Mouse (Mus musculus): ENCODE data around the gene Ezr. TPM values are rescaled to one million over a fixed set of nuclear protein-coding genes. Genes with fewer than 3 reads are reported as not detected.
"Not testable (repeated sequence)": the region's sequence is repeated elsewhere in the genome, so short reads cannot be mapped to it uniquely, and the experiment has no call there.

Ezr gene
- total and polyA plus RNA-seq, 3 experiments, result 56.8 to 315 (median 99.9) TPM

DNA sequence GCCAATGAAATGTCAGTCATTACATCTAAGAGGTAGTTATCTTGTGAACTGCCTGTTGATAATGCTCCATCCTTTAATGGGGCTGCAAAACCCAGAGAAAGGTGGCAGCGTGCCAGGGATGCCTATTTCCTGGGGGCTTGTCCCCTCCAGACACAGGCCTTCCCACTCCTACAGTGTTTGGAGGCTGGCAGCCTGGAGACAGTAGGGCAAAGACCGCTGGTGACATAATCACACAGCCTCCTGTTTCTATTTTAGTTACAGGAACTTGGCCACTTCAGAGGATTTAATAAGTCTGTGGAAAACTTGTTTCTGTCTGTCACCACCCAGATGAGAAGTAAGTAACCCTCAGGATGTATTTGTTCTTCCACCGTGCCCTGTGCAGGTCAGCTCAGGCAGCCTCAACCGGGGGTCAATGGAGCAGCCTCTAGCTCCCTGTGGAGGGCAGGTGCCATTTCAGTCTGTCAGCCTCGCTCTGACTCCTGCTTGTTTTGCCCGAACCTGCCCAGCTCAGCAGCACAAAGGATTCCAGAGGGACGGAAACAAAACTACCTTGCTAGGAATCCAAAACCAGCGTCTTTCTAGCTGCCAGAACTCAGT is 79.9 kb downstream of the Ezr start:
- not testable (repeated sequence) for H3K4me1 ChIP-seq (ENCODE audit: insufficient read depth, low read depth, low read length); H3K9me3 ChIP-seq (replicated peaks); ATAC-seq (ENCODE audit: extremely low read depth, insufficient number of reproducible peaks, low FRiP score, poor library complexity, severe bottlenecking); H3K27me3 ChIP-seq (ENCODE audit: insufficient read depth, low read length); H3K36me3 ChIP-seq (replicated peaks); DNase-seq (ENCODE audit: low spot score); H3K4me3 ChIP-seq (ENCODE audit: low read depth, low read length)

DNA sequence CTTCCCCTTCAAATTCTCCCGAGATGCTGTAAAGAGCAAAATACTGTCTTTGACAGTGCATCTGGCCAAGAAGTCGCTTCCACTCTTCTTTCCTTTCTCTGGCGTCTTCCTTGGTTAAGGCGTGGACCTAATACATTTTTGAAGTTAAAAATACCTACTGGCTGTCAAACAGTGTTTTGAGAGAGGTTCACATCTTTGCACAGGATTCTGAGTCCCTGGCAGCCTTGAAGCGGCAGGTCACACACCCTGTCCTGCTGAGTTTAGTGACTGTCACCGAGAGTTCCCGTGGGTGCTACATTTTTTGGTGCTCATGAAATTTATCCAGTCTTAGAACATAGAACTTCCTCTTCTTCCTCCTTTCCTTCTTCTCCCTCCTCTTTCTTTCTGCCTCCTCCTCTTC is 82.5 kb downstream of the Ezr start:
- not testable (repeated sequence) for ATAC-seq (ENCODE audit: extremely low read depth, insufficient number of reproducible peaks, low FRiP score, poor library complexity, severe bottlenecking)

DNA sequence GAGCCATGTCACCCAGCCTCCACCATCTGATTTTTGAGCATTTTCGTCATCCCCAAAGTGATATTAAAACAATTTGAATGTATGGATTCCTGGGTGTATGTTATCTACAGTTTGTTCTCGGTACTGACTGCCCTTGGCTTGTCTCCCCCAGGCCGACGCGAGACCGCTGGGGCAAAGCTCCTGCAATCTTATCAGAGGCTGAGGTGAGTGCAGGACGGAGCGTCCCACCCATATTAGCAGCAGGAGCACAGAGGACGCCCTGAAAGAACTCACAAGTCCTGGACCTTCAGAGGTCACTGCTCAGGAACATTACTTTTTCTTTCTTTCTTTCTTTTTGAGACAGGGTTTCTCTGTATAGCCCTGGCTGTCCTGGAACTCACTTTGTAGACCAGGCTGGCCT is 83.1 kb downstream of the Ezr start:
- not testable (repeated sequence) for H3K27me3 ChIP-seq (ENCODE audit: insufficient read depth, low read length); H3K4me3 ChIP-seq (ENCODE audit: low read depth, low read length); H3K4me1 ChIP-seq (ENCODE audit: insufficient read depth, low read depth, low read length); ATAC-seq (ENCODE audit: extremely low read depth, insufficient number of reproducible peaks, low FRiP score, poor library complexity, severe bottlenecking); H3K9me3 ChIP-seq (replicated peaks); DNase-seq (ENCODE audit: low spot score); H3K36me3 ChIP-seq (replicated peaks)

More for the DNA sequence above, 82.5 kb downstream of the Ezr start:
- not testable (repeated sequence) for H3K4me1 ChIP-seq (ENCODE audit: insufficient read depth, low read depth, low read length); H3K4me3 ChIP-seq (ENCODE audit: low read depth, low read length); H3K36me3 ChIP-seq (replicated peaks); H3K27me3 ChIP-seq (ENCODE audit: insufficient read depth, low read length); DNase-seq (ENCODE audit: low spot score); H3K9me3 ChIP-seq (replicated peaks)

DNA sequence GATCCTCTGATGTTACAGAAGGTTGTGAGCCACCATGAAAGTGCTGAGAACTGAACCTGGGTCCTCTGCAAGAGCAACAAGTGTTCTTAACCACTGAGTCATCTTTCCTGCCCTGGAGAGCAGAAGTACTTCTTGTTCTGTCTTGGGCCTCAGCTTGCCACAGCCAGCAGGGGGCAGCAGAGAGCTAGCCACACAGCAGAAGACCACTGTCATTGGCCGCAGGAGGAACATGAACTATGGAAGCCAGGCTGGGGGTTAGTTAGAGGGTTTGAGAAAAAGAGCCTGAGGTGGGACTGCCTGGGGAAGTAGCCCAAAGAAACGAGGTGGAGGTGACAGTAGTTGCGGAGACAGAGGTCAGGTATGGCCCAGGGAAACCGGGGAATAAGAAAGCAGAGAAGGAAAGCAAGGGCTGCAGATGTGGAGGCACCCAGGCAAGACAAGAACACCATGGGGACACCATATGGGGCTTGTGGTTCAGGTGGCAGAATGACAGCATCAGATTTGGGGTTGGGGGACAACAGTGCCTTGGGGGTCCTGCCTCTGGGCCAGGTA is 85.3 kb downstream of the Ezr start:
- not testable (repeated sequence) for H3K36me3 ChIP-seq (replicated peaks); H3K27me3 ChIP-seq (ENCODE audit: insufficient read depth, low read length); H3K4me1 ChIP-seq (ENCODE audit: insufficient read depth, low read depth, low read length); H3K4me3 ChIP-seq (ENCODE audit: low read depth, low read length); DNase-seq (ENCODE audit: low spot score); H3K9me3 ChIP-seq (replicated peaks)
- TF ChIP-seq CTCF (IDR thresholded peaks at IDR 0.05; ENCODE audit: low read depth, low read length), result 0 out of 2 replicates have a peak, but pooled peaks have one; percentile 13
- peak; percentile 78 for ATAC-seq (ENCODE audit: extremely low read depth, insufficient number of reproducible peaks, low FRiP score, poor library complexity, severe bottlenecking)

DNA sequence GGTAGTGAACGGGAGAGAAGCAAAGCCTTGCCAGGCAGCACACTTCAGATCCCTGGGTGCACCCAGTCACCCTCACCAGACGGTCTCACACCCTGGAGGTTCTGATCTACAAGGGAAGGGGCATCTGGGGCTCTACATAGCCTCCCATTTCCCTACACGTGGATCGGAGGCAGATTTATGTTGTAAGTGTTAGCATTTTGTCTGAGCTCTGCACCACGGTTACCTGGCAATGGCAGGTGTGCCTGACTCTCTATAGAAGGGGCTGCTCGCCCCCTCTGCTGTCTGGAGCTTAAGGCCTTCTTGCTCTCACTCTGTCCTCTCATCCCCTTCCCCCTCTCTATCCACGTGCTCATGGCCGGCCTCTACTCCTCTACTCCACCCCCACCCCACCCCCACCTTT is 86.1 kb downstream of the Ezr start:
- not testable (repeated sequence) for DNase-seq (ENCODE audit: low spot score); H3K36me3 ChIP-seq (replicated peaks); ATAC-seq (ENCODE audit: extremely low read depth, insufficient number of reproducible peaks, low FRiP score, poor library complexity, severe bottlenecking); H3K9me3 ChIP-seq (replicated peaks); H3K4me1 ChIP-seq (ENCODE audit: insufficient read depth, low read depth, low read length); H3K27me3 ChIP-seq (ENCODE audit: insufficient read depth, low read length); H3K4me3 ChIP-seq (ENCODE audit: low read depth, low read length)

DNA sequence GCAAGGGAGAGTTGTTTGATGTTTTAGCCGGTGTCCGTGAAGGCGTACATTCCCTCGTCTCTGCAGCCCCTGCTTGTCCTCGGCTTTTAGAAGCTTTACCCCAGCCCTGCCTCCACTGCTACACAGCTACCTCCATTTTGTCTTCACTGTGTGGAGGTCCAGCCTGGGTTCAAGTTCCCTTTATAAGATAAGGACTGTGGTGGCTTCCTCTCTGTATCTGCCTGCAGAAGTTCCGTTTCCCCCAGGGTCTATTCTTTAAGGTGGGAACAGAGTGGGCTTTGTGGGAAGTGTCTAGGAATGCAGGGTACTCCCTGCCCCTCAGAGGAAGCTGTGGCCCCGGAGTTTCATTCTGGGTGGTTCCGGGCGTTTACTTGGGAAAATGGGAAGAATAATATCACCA is 86.9 kb downstream of the Ezr start:
- H3K9me3 ChIP-seq (replicated peaks); H3K36me3 ChIP-seq (replicated peaks); H3K4me3 ChIP-seq (ENCODE audit: low read depth, low read length); H3K27me3 ChIP-seq (ENCODE audit: insufficient read depth, low read length); ATAC-seq (ENCODE audit: extremely low read depth, insufficient number of reproducible peaks, low FRiP score, poor library complexity, severe bottlenecking); DNase-seq (ENCODE audit: low spot score); H3K4me1 ChIP-seq (ENCODE audit: insufficient read depth, low read depth, low read length): not testable (repeated sequence)

DNA sequence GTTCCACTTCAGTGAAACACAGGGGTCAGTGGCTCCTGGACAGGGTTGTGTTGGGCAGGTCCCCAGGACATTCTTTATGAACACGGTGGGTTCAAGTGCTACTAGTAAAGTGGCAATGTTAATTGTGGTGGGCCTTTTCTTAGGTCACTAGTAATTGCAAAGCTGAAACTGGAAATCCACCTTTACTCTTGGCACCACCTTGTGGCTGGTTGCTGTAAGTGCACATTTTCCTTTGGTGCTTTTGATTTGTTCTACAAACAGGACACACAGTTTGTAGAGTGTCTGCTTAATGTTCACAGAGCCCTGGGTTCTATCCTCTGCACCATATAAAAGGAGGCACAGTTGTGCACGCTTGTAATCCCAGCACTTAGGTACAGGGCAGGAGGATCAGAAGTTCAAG is 91.0 kb downstream of the Ezr start:
- H3K36me3 ChIP-seq (replicated peaks); H3K4me3 ChIP-seq (ENCODE audit: low read depth, low read length); H3K27me3 ChIP-seq (ENCODE audit: insufficient read depth, low read length); DNase-seq (ENCODE audit: low spot score); H3K9me3 ChIP-seq (replicated peaks); H3K4me1 ChIP-seq (ENCODE audit: insufficient read depth, low read depth, low read length): not testable (repeated sequence)
- TF ChIP-seq CTCF (IDR thresholded peaks at IDR 0.05; ENCODE audit: low read depth, low read length), result peak; percentile 38; the same call in 1 of the 2 replicates
- peak; percentile 15; the same call in 1 of the 2 replicates for ATAC-seq (ENCODE audit: extremely low read depth, insufficient number of reproducible peaks, low FRiP score, poor library complexity, severe bottlenecking)

DNA sequence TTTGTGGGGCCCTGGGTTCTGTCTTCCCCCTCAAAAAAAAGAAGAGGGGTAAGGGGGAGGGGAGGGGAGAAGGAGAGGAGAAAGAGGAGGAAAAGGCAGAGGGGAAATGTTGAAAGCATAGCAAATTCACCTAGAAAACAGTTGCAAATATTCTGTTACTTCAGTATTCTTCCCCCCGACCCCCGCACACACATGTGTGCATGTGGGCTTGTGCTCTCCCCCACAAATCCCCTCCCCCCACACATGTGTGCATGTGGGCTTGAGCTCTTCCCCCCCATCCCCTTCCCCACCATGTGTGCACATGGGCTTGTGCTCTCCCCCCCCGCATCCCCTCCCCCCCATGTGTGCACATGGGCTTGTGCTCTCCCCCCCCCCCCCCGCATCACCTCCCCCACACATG is 93.2 kb downstream of the Ezr start:
- not testable (repeated sequence) for H3K4me3 ChIP-seq (ENCODE audit: low read depth, low read length); DNase-seq (ENCODE audit: low spot score)

More for the DNA sequence above, 93.2 kb downstream of the Ezr start:
- H3K4me1 ChIP-seq (ENCODE audit: insufficient read depth, low read depth, low read length); H3K9me3 ChIP-seq (replicated peaks); H3K36me3 ChIP-seq (replicated peaks); ATAC-seq (ENCODE audit: extremely low read depth, insufficient number of reproducible peaks, low FRiP score, poor library complexity, severe bottlenecking); H3K27me3 ChIP-seq (ENCODE audit: insufficient read depth, low read length): not testable (repeated sequence)

Other genes with a start within 250 kb of the Ezr start
- gene Dynlt1c, start 181.1 kb downstream of the Ezr start, total RNA-seq (2014; fragmentation: Nextera tagmentation), result 28.3 and 36.5 TPM in 2 replicates
- 21.5 and 27.6 TPM in 2 replicates for gene Dynlt1c, start 181.1 kb downstream of the Ezr start, total RNA-seq (2017)
- 0.75 and 1.7 TPM in 2 replicates for gene Dynlt1c, start 181.1 kb downstream of the Ezr start, polyA plus RNA-seq (2012)
- 44.3 and 45.3 TPM in 2 replicates for gene Dynlt1f, start 126.9 kb downstream of the Ezr start, total RNA-seq (2014; fragmentation: Nextera tagmentation)
- gene Dynlt1f, start 126.9 kb downstream of the Ezr start, total RNA-seq (2017), result 98.6 and 124 TPM in 2 replicates
- gene Dynlt1f, start 126.9 kb downstream of the Ezr start, polyA plus RNA-seq (2012), result 4.2 and 5.7 TPM in 2 replicates
- not detected in 2 replicates for gene Sytl3, start 123.7 kb downstream of the Ezr start, total RNA-seq (2014; fragmentation: Nextera tagmentation)
- gene Sytl3, start 123.7 kb downstream of the Ezr start, total RNA-seq (2017), result 0.58 and 1.3 TPM in 2 replicates
- gene Sytl3, start 123.7 kb downstream of the Ezr start, polyA plus RNA-seq (2012), result not detected in 2 replicates
- 23.3 and 29.7 TPM in 2 replicates for gene Rsph3b, start 165.9 kb upstream of the Ezr start, total RNA-seq (2014; fragmentation: Nextera tagmentation)
- gene Rsph3b, start 165.9 kb upstream of the Ezr start, total RNA-seq (2017), result 17.3 and 23.2 TPM in 2 replicates
- 21.7 and 22.6 TPM in 2 replicates for gene Rsph3b, start 165.9 kb upstream of the Ezr start, polyA plus RNA-seq (2012)
- 13.9 and 16.9 TPM in 2 replicates for gene Tagap1, start 178.4 kb upstream of the Ezr start, total RNA-seq (2014; fragmentation: Nextera tagmentation)
- gene Tagap1, start 178.4 kb upstream of the Ezr start, total RNA-seq (2017), result 17.9 and 21.9 TPM in 2 replicates
- 3.7 and 4.9 TPM in 2 replicates for gene Tagap1, start 178.4 kb upstream of the Ezr start, polyA plus RNA-seq (2012)
- gene Rnaset2b, start 187.8 kb upstream of the Ezr start, total RNA-seq (2014; fragmentation: Nextera tagmentation), result 96.6 and 106 TPM in 2 replicates
- gene Rnaset2b, start 187.8 kb upstream of the Ezr start, total RNA-seq (2017), result 105 and 150 TPM in 2 replicates
- 3.6 and 88.1 TPM in 2 replicates for gene Rnaset2b, start 187.8 kb upstream of the Ezr start, polyA plus RNA-seq (2012)
- gene Gm49721, start 196.1 kb upstream of the Ezr start, total RNA-seq (2014; fragmentation: Nextera tagmentation), result not detected in 2 replicates
- gene Gm49721, start 196.1 kb upstream of the Ezr start, total RNA-seq (2017), result 0.05 and 0.23 TPM in 2 replicates
- gene Gm49721, start 196.1 kb upstream of the Ezr start, polyA plus RNA-seq (2012), result not detected in 2 replicates
- not detected in 2 replicates for gene Gm1604a, start 242.8 kb upstream of the Ezr start, total RNA-seq (2014; fragmentation: Nextera tagmentation)
- gene Gm1604a, start 242.8 kb upstream of the Ezr start, total RNA-seq (2017), result not detected in 2 replicates
- gene Gm1604a, start 242.8 kb upstream of the Ezr start, polyA plus RNA-seq (2012), result not detected in 2 replicates